Mouse (Mus musculus): Measurements from ENCODE around the gene Mcts1. TPM values are rescaled to one million over a fixed set of nuclear protein-coding genes. Genes with fewer than 3 reads are reported as not detected.

The Mcts1 gene
- polyA plus RNA-seq (2015; fragmentation: Nextera tagmentation; extraction: Ambion mirVana) = 82.4 and 86.8 TPM in 2 replicates

DNA sequence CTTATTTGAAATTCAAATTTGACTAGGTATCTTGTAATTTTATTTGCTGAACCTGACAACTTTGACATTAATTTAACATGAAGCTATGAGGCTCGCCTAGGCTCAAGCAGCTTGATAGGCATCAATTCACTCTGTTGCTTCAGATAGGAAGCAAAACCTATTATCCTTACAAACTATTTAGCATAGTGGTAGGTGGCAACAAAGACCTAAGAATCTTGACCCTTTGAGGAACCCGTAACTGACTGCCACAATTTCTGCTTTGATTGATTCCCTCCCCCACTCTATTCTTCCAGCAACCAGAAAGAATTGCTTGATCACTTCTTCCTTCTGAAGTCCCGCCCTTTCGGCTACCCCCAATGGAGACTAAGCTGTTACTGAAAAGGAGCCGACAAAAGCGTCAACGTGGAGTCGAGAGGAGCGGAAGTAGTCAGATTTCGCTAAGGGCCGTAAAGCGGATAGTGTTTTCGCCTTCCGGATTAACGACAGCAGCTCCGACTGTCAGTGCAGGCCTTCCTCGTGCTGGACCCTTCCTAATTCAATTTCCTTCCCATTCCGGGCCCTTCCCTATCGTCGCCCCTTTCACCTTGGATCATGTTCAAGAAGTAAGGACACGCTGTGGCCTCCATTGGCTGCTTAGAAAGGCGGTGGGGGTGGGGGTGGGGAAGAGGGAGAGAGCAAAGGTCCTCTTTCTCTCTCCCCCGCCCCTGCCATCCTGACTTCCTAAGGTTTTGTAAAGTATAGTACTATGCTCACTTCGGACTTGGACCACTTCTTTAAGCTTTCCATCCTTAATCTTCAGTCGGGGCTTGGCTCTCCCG lies at the start of gene Mcts1:
Mcts1 (plus strand) TSS at position 402 of the 818 bp plus-strand sequence.
- Histone ChIP-seq H3K27me3 (ENCODE audit: control insufficient read depth, insufficient read depth, low read length) (no peaks in the 10 kb centered on the region), H3K9me3 (ENCODE audit: control insufficient read depth, low read length) (no peaks in the 10 kb centered on the region), H3K4me3 (ENCODE audit: low read depth, low read length) (peak within 1 kb of the TSS; percentile 50), H3K36me3 (ENCODE audit: control insufficient read depth, insufficient read depth, low read length) (no peaks in the 10 kb centered on the region), H3K9ac (ENCODE audit: low read length) (peak within 1 kb of the TSS; percentile 67), H3K4me2 (replicated peaks; ENCODE audit: low read depth) (peak within 1 kb of the TSS; percentile 60), H3K27ac (replicated peaks) (peak within 1 kb of the TSS; percentile 89), H3K4me1 (replicated peaks; ENCODE audit: control insufficient read depth, insufficient read depth) (no peaks in the 10 kb centered on the region)
- 15% methylated on average over 26 of the region's 26 CpGs for WGBS
- peak; percentile 94 for ATAC-seq (ENCODE audit: low FRiP score, low TSS enrichment)
- TF ChIP-seq EP300 (optimal IDR thresholded peaks at IDR 0.05) = no peak
- TF ChIP-seq CTCF (IDR thresholded peaks at IDR 0.05; ENCODE audit: low read depth) = no peak
- DNase-seq (ENCODE audit: low spot score) = peak; percentile 70

DNA sequence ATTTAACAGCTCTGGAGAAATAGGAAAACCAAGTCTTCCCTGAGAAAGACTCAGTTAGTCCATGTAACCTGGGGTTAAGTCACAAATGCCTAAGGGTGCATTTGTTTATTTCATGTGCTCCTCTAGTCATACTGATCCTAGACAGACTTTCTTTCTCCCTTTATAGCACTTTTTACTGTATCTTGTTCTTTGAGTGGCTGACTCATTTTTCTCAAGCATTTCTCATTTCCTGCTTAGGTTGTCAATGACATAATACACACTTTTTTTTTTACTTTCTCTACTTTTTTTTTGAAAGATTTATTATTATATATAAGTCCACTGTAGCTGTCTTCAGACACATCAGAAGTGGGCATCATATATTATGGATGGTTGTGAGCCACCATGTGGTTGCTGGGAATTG lies 47.1 kb upstream of the Mcts1 start:
- Histone ChIP-seq H3K9me3 (ENCODE audit: control insufficient read depth, low read length) (no peaks in the 10 kb centered on the region), H3K4me3 (ENCODE audit: low read depth, low read length) (no peak overlapping the region), H3K36me3 (ENCODE audit: control insufficient read depth, insufficient read depth, low read length) (no peaks in the 10 kb centered on the region), H3K27me3 (ENCODE audit: control insufficient read depth, insufficient read depth, low read length) (no peaks in the 10 kb centered on the region), H3K4me1 (replicated peaks; ENCODE audit: control insufficient read depth, insufficient read depth) (no peaks in the 10 kb centered on the region), H3K27ac (replicated peaks) (no peak overlapping the region), H3K4me2 (replicated peaks; ENCODE audit: low read depth) (no peak overlapping the region), H3K9ac (ENCODE audit: low read length) (no peak overlapping the region)
- ATAC-seq (ENCODE audit: low FRiP score, low TSS enrichment) (no peak), DNase-seq (ENCODE audit: low spot score) (no peak)
- TF ChIP-seq CTCF (IDR thresholded peaks at IDR 0.05; ENCODE audit: low read depth) = no peak
- TF ChIP-seq EP300 (optimal IDR thresholded peaks at IDR 0.05) = no peak

DNA sequence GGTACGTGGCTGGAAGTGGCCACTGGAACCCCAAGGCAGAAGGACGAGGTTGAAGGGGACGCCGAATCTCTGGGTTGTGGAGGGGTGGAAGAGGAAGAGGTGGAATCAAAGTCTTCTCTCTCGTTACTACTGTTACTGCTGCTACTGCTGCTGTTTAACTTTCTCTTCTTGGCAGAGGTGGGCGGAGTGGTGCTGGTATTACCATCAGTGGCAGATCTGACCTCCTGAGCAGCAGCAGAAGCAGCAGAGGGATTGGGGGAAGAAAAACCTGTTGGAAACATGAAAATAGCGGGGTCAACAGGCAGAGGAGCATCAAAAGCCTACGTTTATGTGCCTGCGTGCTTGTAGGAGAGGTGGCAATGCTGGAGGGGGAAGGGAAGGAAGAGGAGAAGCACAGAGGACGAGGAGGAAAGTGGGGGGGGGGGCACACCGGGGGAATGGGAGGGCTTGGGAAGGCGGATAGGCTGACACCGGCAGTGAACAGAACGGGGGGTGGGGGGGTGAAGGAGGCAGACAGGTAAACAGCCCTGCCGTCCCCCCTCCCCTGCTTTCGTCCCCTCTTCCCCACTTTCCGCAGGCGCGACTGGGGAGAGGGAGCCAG lies 36.3 kb upstream of the Mcts1 start:
- H3K27me3 ChIP-seq (ENCODE audit: control insufficient read depth, insufficient read depth, low read length) = no peaks in the 10 kb centered on the region
- H3K4me1 ChIP-seq (replicated peaks; ENCODE audit: control insufficient read depth, insufficient read depth) = no peaks in the 10 kb centered on the region
- H3K27ac ChIP-seq (replicated peaks) = peak overlapping the region; percentile 95
- H3K36me3 ChIP-seq (ENCODE audit: control insufficient read depth, insufficient read depth, low read length) = no peaks in the 10 kb centered on the region
- 19% methylated on average over 10 of the region's 19 CpGs for WGBS
- peak overlapping the region; percentile 68 for H3K4me2 ChIP-seq (replicated peaks; ENCODE audit: low read depth)
- H3K9ac ChIP-seq (ENCODE audit: low read length) = peak overlapping the region; percentile 76
- TF ChIP-seq CTCF (IDR thresholded peaks at IDR 0.05; ENCODE audit: low read depth) = no peak
- no peak for TF ChIP-seq EP300 (optimal IDR thresholded peaks at IDR 0.05)
- no peak for DNase-seq (ENCODE audit: low spot score)
- H3K4me3 ChIP-seq (ENCODE audit: low read depth, low read length) = peak overlapping the region; percentile 49
- no peak for ATAC-seq (ENCODE audit: low FRiP score, low TSS enrichment)
- H3K9me3 ChIP-seq (ENCODE audit: control insufficient read depth, low read length) = no peaks in the 10 kb centered on the region

DNA sequence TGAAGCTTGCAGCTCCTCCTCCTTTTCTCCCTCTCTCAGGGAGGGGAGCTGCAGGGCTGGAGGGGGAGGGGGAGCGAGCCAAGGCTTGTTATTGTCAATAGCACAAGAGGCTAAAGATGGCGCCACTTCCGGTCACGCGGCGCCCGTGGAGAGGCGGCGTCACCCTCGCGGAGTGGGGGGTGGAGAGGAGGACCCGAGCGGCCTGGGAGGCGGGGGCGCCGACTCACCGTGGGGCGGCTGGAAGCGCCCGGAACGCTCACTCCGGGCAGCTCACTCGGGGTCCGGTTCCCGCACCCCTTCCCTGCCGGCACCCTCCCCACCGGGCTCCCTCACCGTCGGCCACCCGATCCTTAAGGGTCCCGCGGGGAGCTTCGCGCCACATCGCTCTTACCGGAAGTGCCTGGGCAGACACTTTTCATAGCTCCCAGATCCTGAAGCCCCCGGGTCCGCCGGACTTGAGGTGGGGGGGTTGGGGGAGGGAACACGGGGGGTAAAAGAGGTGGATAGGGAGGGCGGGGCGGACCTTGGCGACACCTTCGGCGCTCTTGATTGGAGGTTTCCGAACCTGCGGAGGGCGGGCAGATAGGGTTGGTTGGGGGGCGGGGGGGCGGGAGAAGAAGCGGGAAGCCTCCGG lies 35.7 kb upstream of the Mcts1 start:
- Histone ChIP-seq H3K4me2 (replicated peaks; ENCODE audit: low read depth) (peak overlapping the region; percentile 68), H3K27ac (replicated peaks) (peak overlapping the region; percentile 95), H3K9ac (ENCODE audit: low read length) (peak overlapping the region; percentile 76), H3K4me1 (replicated peaks; ENCODE audit: control insufficient read depth, insufficient read depth) (no peaks in the 10 kb centered on the region), H3K27me3 (ENCODE audit: control insufficient read depth, insufficient read depth, low read length) (no peaks in the 10 kb centered on the region), H3K9me3 (ENCODE audit: control insufficient read depth, low read length) (no peaks in the 10 kb centered on the region), H3K4me3 (ENCODE audit: low read depth, low read length) (peak overlapping the region; percentile 49), H3K36me3 (ENCODE audit: control insufficient read depth, insufficient read depth, low read length) (no peaks in the 10 kb centered on the region)
- ATAC-seq (ENCODE audit: low FRiP score, low TSS enrichment) (peak; percentile 95), DNase-seq (ENCODE audit: low spot score) (peak; percentile 92)
- TF ChIP-seq CTCF (IDR thresholded peaks at IDR 0.05; ENCODE audit: low read depth) (no peak), EP300 (optimal IDR thresholded peaks at IDR 0.05) (no peak)
- 25% methylated on average over 21 of the region's 52 CpGs for WGBS

DNA sequence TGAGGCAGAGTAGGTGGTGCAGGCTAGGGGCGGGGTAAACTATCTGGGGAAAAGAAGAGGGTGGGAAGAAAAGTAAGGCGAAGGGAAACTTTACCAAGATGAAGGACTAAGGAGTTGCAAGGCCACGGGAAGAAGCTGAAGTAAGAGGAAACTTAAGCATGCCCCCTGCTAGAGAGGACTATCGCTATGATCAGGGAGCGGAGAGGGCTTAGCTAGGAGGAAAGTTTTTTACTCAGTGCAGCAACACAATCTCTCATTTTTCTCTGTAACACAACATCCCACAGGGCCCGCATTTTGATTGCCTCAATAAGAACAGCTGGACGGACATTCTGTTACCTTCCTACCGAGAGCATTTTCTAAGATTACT lies 35.2 kb upstream of the Mcts1 start:
- Histone ChIP-seq H3K36me3 (ENCODE audit: control insufficient read depth, insufficient read depth, low read length) (no peaks in the 10 kb centered on the region), H3K9me3 (ENCODE audit: control insufficient read depth, low read length) (no peaks in the 10 kb centered on the region), H3K27ac (replicated peaks) (peak overlapping the region; percentile 95), H3K4me3 (ENCODE audit: low read depth, low read length) (peak overlapping the region; percentile 49), H3K9ac (ENCODE audit: low read length) (peak overlapping the region; percentile 53), H3K4me2 (replicated peaks; ENCODE audit: low read depth) (peak overlapping the region; percentile 46), H3K4me1 (replicated peaks; ENCODE audit: control insufficient read depth, insufficient read depth) (no peaks in the 10 kb centered on the region), H3K27me3 (ENCODE audit: control insufficient read depth, insufficient read depth, low read length) (no peaks in the 10 kb centered on the region)
- TF ChIP-seq EP300 (optimal IDR thresholded peaks at IDR 0.05) (no peak), CTCF (IDR thresholded peaks at IDR 0.05; ENCODE audit: low read depth) (no peak)
- 8% methylated on average over 8 of the region's 8 CpGs for WGBS
- peak; percentile 14 for DNase-seq (ENCODE audit: low spot score)
- ATAC-seq (ENCODE audit: low FRiP score, low TSS enrichment) = no peak

Measured in stomach, postnatal 0 days (tissue).